Mouse (Mus musculus) ES-E14 (cell line): ENCODE measurements around the gene Fam83g.

Experiments
- HCFC1 ChIP-seq: IDR thresholded peaks from 2 replicates; pipeline ENCODE4 v1.6.1; 2012; ENCODE audit warnings: low read length, inconsistent platforms, borderline replicate concordance; ENCODE audit not compliant: insufficient read depth
- MAFK ChIP-seq: IDR thresholded peaks from 2 replicates; pipeline ENCODE4 v1.6.1; 2014; ENCODE audit warnings: mild to moderate bottlenecking, low read depth, low read length, inconsistent platforms; ENCODE audit not compliant: insufficient read depth
- ZNF384 ChIP-seq: IDR thresholded peaks from 2 replicates; pipeline ENCODE4 v1.6.1; 2012; ENCODE audit warnings: low read depth, low read length, inconsistent platforms

DNA sequence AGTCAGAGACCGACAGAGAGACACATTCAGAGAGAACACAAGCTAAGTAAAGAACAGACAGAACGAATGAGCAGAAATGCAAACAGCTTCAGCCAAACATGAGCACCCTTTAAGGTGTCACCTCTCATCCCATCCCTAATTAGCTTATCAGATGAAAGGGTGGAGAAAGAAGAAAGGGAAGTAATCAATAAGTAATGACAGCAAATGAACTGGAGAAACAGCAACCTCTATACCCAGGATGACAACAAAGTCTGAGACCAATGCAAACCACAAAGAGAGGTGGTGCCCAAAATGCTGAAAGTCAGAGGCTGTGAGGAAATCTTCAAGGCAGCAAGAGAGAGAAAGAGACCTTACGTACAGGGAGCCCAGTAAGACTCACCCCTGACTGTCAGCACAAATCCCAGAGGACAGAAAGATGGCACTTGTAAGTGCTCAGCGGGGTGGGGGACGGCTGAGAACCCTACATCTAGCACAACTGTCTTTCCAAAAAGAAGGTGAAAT, 38.5 kb upstream of the Fam83g start:
- no peak for TF ChIP-seq ZNF384
- TF ChIP-seq MAFK: no peak
- TF ChIP-seq HCFC1: no peak
